Mouse (Mus musculus) kidney, embryonic 14.5 days (tissue): Measurements from ENCODE around the gene Diexf. TPM values are rescaled to one million over a fixed set of nuclear protein-coding genes. Genes with fewer than 3 reads are reported as not detected.

ENCODE experiments used
- ATAC-seq: fragments of 200-750 bp; cut with Nextera tagmentation; 2 replicates; pipeline ENCODE4 v1.8.0; 2017; ENCODE audit warnings: moderate number of reproducible peaks, mild to moderate bottlenecking, moderate TSS enrichment, moderate library complexity; ENCODE audit not compliant: low FRiP score, low TSS enrichment
- H3K27ac ChIP-seq: fragments of 300-500 bp; sonication (generic); 2 replicates; pipeline ENCODE4 v1.5.1; 2014; ENCODE audit warnings: low read depth, mild to moderate bottlenecking, low read length, moderate library complexity, mixed read lengths
- H3K27me3 ChIP-seq: fragments of 300-500 bp; sonication (generic); 2 replicates; pipeline ENCODE4 v1.6.1; 2014; ENCODE audit warnings: mild to moderate bottlenecking, low read length; ENCODE audit not compliant: control insufficient read depth, insufficient read depth
- H3K36me3 ChIP-seq: fragments of 300-500 bp; sonication (generic); 2 replicates; pipeline ENCODE4 v1.6.1; 2014; ENCODE audit warnings: low read length, mixed read lengths; ENCODE audit not compliant: control insufficient read depth, insufficient read depth
- H3K4me1 ChIP-seq: fragments of 300-500 bp; sonication (generic); 2 replicates; pipeline ENCODE4 v1.6.1; 2014; ENCODE audit warnings: low read length, mixed read lengths; ENCODE audit not compliant: control insufficient read depth, insufficient read depth
- H3K4me2 ChIP-seq: fragments of 300-500 bp; sonication (generic); replicated peaks from 2 replicates; pipeline ENCODE4 v1.6.1; 2014; ENCODE audit warnings: low read depth, mild to moderate bottlenecking, low read length
- H3K4me3 ChIP-seq: fragments of 300-500 bp; sonication (generic); 2 replicates; pipeline ENCODE4 v1.5.1; 2014; ENCODE audit warnings: mild to moderate bottlenecking, low read length
- H3K9ac ChIP-seq: fragments of 300-500 bp; sonication (generic); 2 replicates; pipeline ENCODE4 v1.6.1; 2014; ENCODE audit warnings: low read depth, mild to moderate bottlenecking, low read length, moderate library complexity
- H3K9me3 ChIP-seq: fragments of 300-500 bp; sonication (generic); 2 replicates; pipeline ENCODE4 v1.6.1; 2016; ENCODE audit warnings: low read length; ENCODE audit not compliant: control insufficient read depth
- WGBS: fragments of 180-500 bp; shearing (Covaris S2); extraction: QIAGEN DNeasy Blood & Tissue Kit; methylation state at CpG from one replicate; pipeline ENCODE4 v1.1.7; 2014; 5-methylcytosine and 5-hydroxymethylcytosine counted together
- polyA plus RNA-seq: library from polyadenylated mRNA; unstranded; fragments of >200 nt; fragmentation: Nextera tagmentation; extraction: Ambion mirVana; gene quantifications from 2 replicates; pipeline ENCODE4 v1.2.1, GENCODE M21; 2014

Diexf gene
- polyA plus RNA-seq, 1 experiment from 2014 or later = 11.0 TPM

- peak overlapping the region; percentile 31; the same call in 1 of the 2 replicates for H3K9ac ChIP-seq
- WGBS = 66% methylated on average over 8 of the region's 8 CpGs
- peak overlapping the region; percentile 60; the same call in 1 of the 2 replicates for H3K4me2 ChIP-seq
- H3K4me3 ChIP-seq = peak overlapping the region; percentile 98; the same call in 1 of the 2 replicates
- ATAC-seq = peak; percentile 18; the same call in 1 of the 2 replicates
- H3K4me1 ChIP-seq = peaks cover 9% of the 10 kb centered on the region
- H3K27ac ChIP-seq = no peak overlapping the region
- no peaks in the 10 kb centered on the region for H3K9me3 ChIP-seq
- peaks cover 20% of the 10 kb centered on the region for H3K36me3 ChIP-seq
- H3K27me3 ChIP-seq = no peaks in the 10 kb centered on the region
Observed at GRCm38 (mm10) chr1:193130839-193131238, 767 bp upstream of the Diexf start.

- peaks cover 9% of the 10 kb centered on the region for H3K4me1 ChIP-seq
- WGBS = 32% methylated on average over 11 of the region's 11 CpGs
- no peak overlapping the region for H3K27ac ChIP-seq
- peak overlapping the region; percentile 60 for H3K4me2 ChIP-seq
- peaks cover 20% of the 10 kb centered on the region for H3K36me3 ChIP-seq
- peak overlapping the region; percentile 31; the same call in 1 of the 2 replicates for H3K9ac ChIP-seq
- no peaks in the 10 kb centered on the region for H3K27me3 ChIP-seq
- H3K9me3 ChIP-seq = no peaks in the 10 kb centered on the region
- ATAC-seq = no peak; the same call in 1 of the 2 replicates
- peak overlapping the region; percentile 98 for H3K4me3 ChIP-seq
Observed at GRCm38 (mm10) chr1:193130456-193130825, 369 bp upstream of the Diexf start.

- H3K4me1 ChIP-seq = peaks cover 9% of the 10 kb centered on the region
- 28% methylated on average over 5 of the region's 5 CpGs for WGBS
- H3K27me3 ChIP-seq = no peaks in the 10 kb centered on the region
- H3K9me3 ChIP-seq = no peaks in the 10 kb centered on the region
- peak overlapping the region; percentile 86 for H3K9ac ChIP-seq
- H3K4me3 ChIP-seq = peak overlapping the region; percentile 98
- H3K27ac ChIP-seq = no peak overlapping the region
- peak overlapping the region; percentile 60 for H3K4me2 ChIP-seq
- H3K36me3 ChIP-seq = peaks cover 29% of the 10 kb centered on the region
- ATAC-seq = no peak
Observed at GRCm38 (mm10) chr1:193129321-193129720, 751 bp downstream of the Diexf start.

- Histone ChIP-seq H3K4me2 (no peak overlapping the region), H3K4me3 (no peak overlapping the region), H3K9ac (no peak overlapping the region), H3K36me3 (peaks cover 41% of the 10 kb centered on the region), H3K27ac (no peak overlapping the region), H3K4me1 (peaks cover 9% of the 10 kb centered on the region), H3K27me3 (no peaks in the 10 kb centered on the region), H3K9me3 (no peaks in the 10 kb centered on the region)
- WGBS = 92% methylated on average over 6 of the region's 6 CpGs
- ATAC-seq = no peak
Observed at GRCm38 (mm10) chr1:193128055-193128454, 2.0 kb downstream of the Diexf start.

- 79% methylated on average over 4 of the region's 4 CpGs for WGBS
- Histone ChIP-seq H3K4me2 (no peak overlapping the region), H3K9me3 (no peaks in the 10 kb centered on the region), H3K27me3 (no peaks in the 10 kb centered on the region), H3K36me3 (peaks cover 63% of the 10 kb centered on the region), H3K4me1 (peaks cover 9% of the 10 kb centered on the region), H3K4me3 (no peak overlapping the region), H3K27ac (no peak overlapping the region), H3K9ac (no peak overlapping the region)
- no peak for ATAC-seq
Observed at GRCm38 (mm10) chr1:193125835-193126234, 4.2 kb downstream of the Diexf start.

- 93% methylated on average over 6 of the region's 6 CpGs for WGBS
Observed at GRCm38 (mm10) chr1:193123290-193123689, 6.8 kb downstream of the Diexf start.

GRCm38 (mm10) chr1:193122793-193123192 is 7.3 kb downstream of the Diexf start:
- Histone ChIP-seq H3K27me3 (no peaks in the 10 kb centered on the region), H3K36me3 (peaks cover 89% of the 10 kb centered on the region), H3K4me2 (no peak overlapping the region), H3K4me1 (no peaks in the 10 kb centered on the region), H3K9ac (no peak overlapping the region), H3K27ac (no peak overlapping the region), H3K4me3 (no peak overlapping the region), H3K9me3 (no peaks in the 10 kb centered on the region)
- WGBS = 93% methylated on average over 7 of the region's 7 CpGs
- ATAC-seq = no peak

More at GRCm38 (mm10) chr1:193123290-193123689, 6.8 kb downstream of the Diexf start:
- Histone ChIP-seq H3K27ac (no peak overlapping the region), H3K9me3 (no peaks in the 10 kb centered on the region), H3K4me1 (no peaks in the 10 kb centered on the region), H3K36me3 (peaks cover 88% of the 10 kb centered on the region), H3K4me3 (no peak overlapping the region), H3K9ac (no peak overlapping the region), H3K4me2 (no peak overlapping the region), H3K27me3 (no peaks in the 10 kb centered on the region)
- no peak for ATAC-seq

GRCm38 (mm10) chr1:193112093-193112492 is 18.0 kb downstream of the Diexf start:
- no peak overlapping the region for H3K4me2 ChIP-seq
- 96% methylated on average over 9 of the region's 9 CpGs for WGBS

GRCm38 (mm10) chr1:193102996-193103395 is 27.1 kb downstream of the Diexf start:
- 77% methylated on average over 3 of the region's 3 CpGs for WGBS

More at GRCm38 (mm10) chr1:193112093-193112492, 18.0 kb downstream of the Diexf start:
- Histone ChIP-seq H3K9me3 (no peaks in the 10 kb centered on the region), H3K36me3 (peaks cover 98% of the 10 kb centered on the region), H3K4me1 (no peaks in the 10 kb centered on the region), H3K4me3 (no peak overlapping the region), H3K9ac (no peak overlapping the region), H3K27me3 (no peaks in the 10 kb centered on the region), H3K27ac (no peak overlapping the region)
- no peak for ATAC-seq

More at GRCm38 (mm10) chr1:193102996-193103395, 27.1 kb downstream of the Diexf start:
- Histone ChIP-seq H3K4me3 (no peak overlapping the region), H3K27me3 (no peaks in the 10 kb centered on the region), H3K9ac (no peak overlapping the region), H3K27ac (no peak overlapping the region), H3K4me1 (no peaks in the 10 kb centered on the region), H3K9me3 (no peaks in the 10 kb centered on the region), H3K36me3 (peaks cover 31% of the 10 kb centered on the region), H3K4me2 (no peak overlapping the region)
- no peak for ATAC-seq
